Mouse (Mus musculus) CH12.LX (cell line): ENCODE measurements at regions not wholly inside any gene's neighbourhood (a gene's known extent, or its start where the extent isn't known, plus 50 kb on each side); places are given as distances from the start of the nearest gene placed in this dataset.

Experiments
- DNase-seq: peaks from one replicate; pipeline ENCODE4 v3.0.0-alpha.2; 2013; ENCODE audit errors: extremely low read depth
- H3K27ac ChIP-seq: 2 replicates; pipeline ENCODE4 v1.5.1; 2012; ENCODE audit warnings: low read depth, mild to moderate bottlenecking, control low read depth, moderate library complexity; ENCODE audit not compliant: insufficient read depth
- H3K27me3 ChIP-seq: replicated peaks from 2 replicates; pipeline ENCODE3; 2012; ENCODE audit warnings: inconsistent platforms
- H3K36me3 ChIP-seq, 2 experiments: replicated peaks in 1 of 2; 2 replicates each; pipeline versions ENCODE3 to v1.6.1; 2012; ENCODE audit warnings: inconsistent platforms in 1 of 2, low read length in 1 of 2, mild to moderate bottlenecking in 1 of 2, mixed read lengths in 1 of 2, moderate library complexity in 1 of 2; ENCODE audit not compliant: control insufficient read depth in 1 of 2, insufficient read depth in 1 of 2
- H3K4me1 ChIP-seq, 2 experiments: 2 replicates each; pipeline ENCODE4 v1.6.1; 2012; ENCODE audit warnings: inconsistent platforms in 1 of 2, moderate library complexity in 1 of 2; ENCODE audit not compliant: insufficient read depth in 2 of 2, control insufficient read depth in 1 of 2
- H3K4me2 ChIP-seq: 2 replicates; pipeline ENCODE4 v1.6.1; 2012; ENCODE audit warnings: low read depth, mild to moderate bottlenecking, control low read depth; ENCODE audit not compliant: poor library complexity, insufficient read depth, severe bottlenecking
- H3K4me3 ChIP-seq, 3 experiments: fragments of 150-350 bp in 1 of 3; sonication (generic) in 1 of 3; replicated peaks in 1 of 3; 2 replicates each; pipeline versions ENCODE3 to v1.5.1; 2011 to 2012; ENCODE audit warnings: low read depth in 2 of 3, low read length in 2 of 3, mild to moderate bottlenecking in 2 of 3, moderate library complexity in 2 of 3, control low read depth in 1 of 3, improper control_type of control experiment in 1 of 3, inconsistent platforms in 1 of 3, mixed read lengths in 1 of 3; ENCODE audit not compliant: poor library complexity in 1 of 3
- H3K79me2 ChIP-seq: replicated peaks from 2 replicates; pipeline ENCODE4 v1.6.1; 2012; ENCODE audit warnings: mild to moderate bottlenecking, moderate library complexity; ENCODE audit not compliant: control insufficient read depth, poor library complexity, insufficient read depth, severe bottlenecking; ENCODE audit errors: extremely low read depth
- H3K9ac ChIP-seq: 2 replicates; pipeline ENCODE4 v1.6.1; 2012; ENCODE audit warnings: low read depth, mild to moderate bottlenecking, control low read depth, moderate library complexity; ENCODE audit not compliant: insufficient read depth
- H3K9me3 ChIP-seq: replicated peaks from 2 replicates; pipeline ENCODE3; 2012; ENCODE audit warnings: low read length, inconsistent platforms, mixed read lengths
- BHLHE40 ChIP-seq: IDR thresholded peaks from 2 replicates; pipeline ENCODE4 v1.6.1; 2011; ENCODE audit warnings: mild to moderate bottlenecking, low read depth, low read length, improper control_type of control experiment
- CHD1 ChIP-seq: IDR thresholded peaks from 2 replicates; pipeline ENCODE4 v1.6.1; 2012; ENCODE audit warnings: low read depth, low read length, improper control_type of control experiment, inconsistent platforms
- CHD2 ChIP-seq: IDR thresholded peaks from 2 replicates; pipeline ENCODE4 v1.6.1; 2011; ENCODE audit warnings: low read length, improper control_type of control experiment
- CTCF ChIP-seq, 2 experiments: IDR thresholded peaks in 1 of 2; conservative IDR thresholded peaks in 1 of 2; 2 replicates each; pipeline ENCODE4 v1.5.1; 2011 to 2012; ENCODE audit warnings: low read depth in 2 of 2, low read length in 2 of 2, improper control_type of control experiment in 1 of 2, inconsistent platforms in 1 of 2, mild to moderate bottlenecking in 1 of 2, moderate library complexity in 1 of 2
- E2F4 ChIP-seq: IDR thresholded peaks from 2 replicates; pipeline ENCODE4 v1.6.1; 2011; ENCODE audit warnings: low read depth, low read length, improper control_type of control experiment; ENCODE audit not compliant: insufficient replicate concordance
- GABPA ChIP-seq: IDR thresholded peaks from 2 replicates; pipeline ENCODE4 v1.6.1; 2012; ENCODE audit warnings: low read depth, low read length, improper control_type of control experiment, inconsistent platforms; ENCODE audit not compliant: insufficient replicate concordance
- HCFC1 ChIP-seq: IDR thresholded peaks from 2 replicates; pipeline ENCODE4 v1.6.1; 2012; ENCODE audit warnings: low read depth, mild to moderate bottlenecking, inconsistent platforms, low read length, improper control_type of control experiment
- IRF4 ChIP-seq: IDR thresholded peaks from 2 replicates; pipeline ENCODE4 v1.6.1; 2014; ENCODE audit warnings: low read depth, mild to moderate bottlenecking, inconsistent platforms, low read length, improper control_type of control experiment
- JUN ChIP-seq: IDR thresholded peaks from 2 replicates; pipeline ENCODE4 v1.6.1; 2011; ENCODE audit warnings: low read depth, mild to moderate bottlenecking, low read length, improper control_type of control experiment, moderate library complexity; ENCODE audit not compliant: insufficient read depth
- JUND ChIP-seq: conservative IDR thresholded peaks from 2 replicates; pipeline ENCODE4 v1.6.1; 2011; ENCODE audit warnings: low read depth, low read length, improper control_type of control experiment
- MAFK ChIP-seq: IDR thresholded peaks from 2 replicates; pipeline ENCODE4 v1.6.1; 2011; ENCODE audit warnings: low read length, improper control_type of control experiment; ENCODE audit not compliant: insufficient replicate concordance
- MAZ ChIP-seq: IDR thresholded peaks from 2 replicates; pipeline ENCODE4 v1.6.1; 2012; ENCODE audit warnings: low read depth, mild to moderate bottlenecking, inconsistent platforms, low read length, improper control_type of control experiment, moderate library complexity
- MXI1 ChIP-seq: IDR thresholded peaks from 2 replicates; pipeline ENCODE4 v1.6.1; 2011; ENCODE audit warnings: mild to moderate bottlenecking, low read depth, low read length, improper control_type of control experiment
- MYC ChIP-seq: IDR thresholded peaks from 2 replicates; pipeline ENCODE4 v1.6.1; 2011; ENCODE audit warnings: low read depth, mild to moderate bottlenecking, improper control_type of control experiment, low read length
- NELFE ChIP-seq: IDR thresholded peaks from 2 replicates; pipeline ENCODE4 v1.6.1; 2011; ENCODE audit warnings: low read depth, low read length, improper control_type of control experiment
- PAX5 ChIP-seq: IDR thresholded peaks from 2 replicates; pipeline ENCODE4 v1.6.1; 2012; ENCODE audit warnings: low read length, inconsistent platforms, mixed read lengths
- POLR2A ChIP-seq: IDR thresholded peaks from 2 replicates; pipeline ENCODE4 v1.6.1; 2011; ENCODE audit warnings: low read depth, mild to moderate bottlenecking, improper control_type of control experiment, low read length
- RAD21 ChIP-seq: IDR thresholded peaks from 2 replicates; pipeline ENCODE4 v1.6.1; 2011; ENCODE audit warnings: low read depth, mild to moderate bottlenecking, low read length, improper control_type of control experiment, moderate library complexity
- SIN3A ChIP-seq: IDR thresholded peaks from 2 replicates; pipeline ENCODE4 v1.6.1; 2012; ENCODE audit warnings: low read length, improper control_type of control experiment, inconsistent platforms
- SMC3 ChIP-seq: IDR thresholded peaks from 2 replicates; pipeline ENCODE4 v1.6.1; 2011; ENCODE audit warnings: low read depth, low read length, improper control_type of control experiment
- TBP ChIP-seq: conservative IDR thresholded peaks from 2 replicates; pipeline ENCODE4 v1.6.1; 2011; ENCODE audit warnings: low read depth, low read length, improper control_type of control experiment
- TCF12 ChIP-seq: IDR thresholded peaks from 2 replicates; pipeline ENCODE4 v1.6.1; 2014; ENCODE audit warnings: low read depth, mild to moderate bottlenecking, inconsistent platforms, low read length, improper control_type of control experiment
- UBTF ChIP-seq: IDR thresholded peaks from 2 replicates; pipeline ENCODE4 v1.6.1; 2012; ENCODE audit warnings: low read depth, mild to moderate bottlenecking, inconsistent platforms, low read length, improper control_type of control experiment, moderate library complexity
- USF1 ChIP-seq: IDR thresholded peaks from 2 replicates; pipeline ENCODE4 v1.6.1; 2014; ENCODE audit warnings: low read depth, mild to moderate bottlenecking, inconsistent platforms, low read length, improper control_type of control experiment
- USF2 ChIP-seq: conservative IDR thresholded peaks from 2 replicates; pipeline ENCODE4 v1.6.1; 2011; ENCODE audit warnings: low read depth, low read length, improper control_type of control experiment
- ZC3H11A ChIP-seq: IDR thresholded peaks from 2 replicates; pipeline ENCODE4 v1.6.1; 2012; ENCODE audit warnings: low read depth, mild to moderate bottlenecking, inconsistent platforms, low read length, improper control_type of control experiment
- ZKSCAN1 ChIP-seq: IDR thresholded peaks from 2 replicates; pipeline ENCODE4 v1.6.1; 2012; ENCODE audit warnings: low read depth, inconsistent platforms, low read length, improper control_type of control experiment, borderline replicate concordance
- ZMIZ1 ChIP-seq: IDR thresholded peaks from 2 replicates; pipeline ENCODE4 v1.6.1; 2012; ENCODE audit warnings: low read depth, mild to moderate bottlenecking, inconsistent platforms, low read length, improper control_type of control experiment
- ZNF384 ChIP-seq: IDR thresholded peaks from 2 replicates; pipeline ENCODE4 v1.6.1; 2012; ENCODE audit warnings: low read depth, low read length, improper control_type of control experiment, inconsistent platforms
- dilution Hi-C: fragments of 300-500 bp; cut with MboI; formaldehyde crosslinking; loops from 2 replicates; pipeline ENCODE4 v1.14.3; 2020; ENCODE audit warnings: low sequenced_read_pairs; ENCODE audit not compliant: extremely low pct_unique_long_range_greater_than_20kb, extremely low pct_ligation_motif_present
- in situ Hi-C: fragments of 300-500 bp; cut with MboI; formaldehyde crosslinking; loops from 3 replicates; pipeline ENCODE4 v1.14.3; 2019; ENCODE audit warnings: low sequenced_read_pairs, low pct_ligation_motif_present, low pct_unique_long_range_greater_than_20kb, mixed read lengths

- no peak overlapping the region for H3K9ac ChIP-seq
- H3K27ac ChIP-seq: no peak overlapping the region
- no peaks in the 10 kb centered on the region for H3K79me2 ChIP-seq
- no peaks in the 10 kb centered on the region for H3K36me3 ChIP-seq
- H3K4me3 ChIP-seq: no peak overlapping the region
- dilution Hi-C loops: no loop called here
- no peak for DNase-seq
- in situ Hi-C loops: loop anchor here (5.0 to 25.0 kb wide), 2 partner anchors 273 to 458 kb away; partner anchors contain the start of genes Commd2 and Pfn2
- H3K27me3 ChIP-seq: no peaks in the 10 kb centered on the region
- H3K9me3 ChIP-seq: no peaks in the 10 kb centered on the region
- H3K4me1 ChIP-seq: peaks cover 8 to 10% of the 10 kb centered on the region in 2 experiments; a peak in 3 of 4 replicates
- TF ChIP-seq JUND: no peak
- TF ChIP-seq POLR2A: no peak
- no peak for TF ChIP-seq TCF12
- no peak for TF ChIP-seq ZKSCAN1
- no peak for TF ChIP-seq GABPA
- no peak for TF ChIP-seq ZNF384
- TF ChIP-seq HCFC1: no peak
- no peak for TF ChIP-seq MYC
- TF ChIP-seq IRF4: no peak
- no peak for TF ChIP-seq ZMIZ1
- H3K4me2 ChIP-seq: no peak overlapping the region
Observed at GRCm38 (mm10) chr3:58120051-58120450, 272.2 kb upstream of the Pfn2 start.

DNA sequence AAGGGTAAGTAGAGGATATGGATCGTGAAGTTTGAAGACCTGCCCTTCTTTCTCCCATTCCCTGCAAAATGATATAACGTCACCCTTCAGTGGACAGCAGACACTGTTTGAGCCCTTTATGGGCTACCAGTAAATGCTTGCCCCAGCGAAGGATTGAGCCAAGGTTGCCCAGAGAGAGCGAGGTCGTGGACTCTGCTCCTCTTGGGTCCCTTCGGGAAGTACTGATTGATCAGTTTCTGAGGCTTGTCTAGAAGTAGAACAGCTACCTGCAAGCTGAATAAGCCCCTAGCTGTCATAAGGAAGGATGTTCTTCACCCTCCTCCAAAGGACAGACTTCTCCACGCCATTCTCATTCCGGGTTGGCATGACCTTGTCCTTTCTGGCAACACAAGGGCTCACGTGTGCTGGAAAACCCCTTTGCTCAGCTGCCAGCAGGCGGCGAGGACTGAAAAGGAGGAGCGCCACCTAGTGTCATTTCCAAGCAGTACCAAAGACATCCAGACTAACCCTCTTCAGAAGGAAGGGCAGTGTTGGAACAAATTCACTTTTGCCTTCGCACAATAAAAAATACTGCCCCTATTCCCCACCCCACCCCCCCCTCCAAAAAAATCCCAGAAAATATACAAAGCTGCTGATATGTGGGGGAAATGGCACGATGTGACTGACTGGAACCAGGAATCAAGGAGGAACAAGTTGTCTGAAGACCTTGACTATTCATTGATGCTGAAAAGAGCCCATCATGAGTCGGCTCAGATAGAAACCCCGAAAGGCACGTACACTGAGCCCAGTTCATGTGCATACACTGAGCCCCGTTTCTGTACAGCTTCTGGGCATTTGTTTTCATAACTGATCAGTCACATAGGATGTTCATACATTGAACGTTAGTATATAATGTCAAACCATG, 274.8 kb upstream of the Pfn2 start:
- dilution Hi-C loops: no loop called here
- no peaks in the 10 kb centered on the region for H3K36me3 ChIP-seq
- TF ChIP-seq RAD21: peak; percentile 88
- no peak for TF ChIP-seq CHD2
- no peak for TF ChIP-seq UBTF
- TF ChIP-seq GABPA: no peak
- TF ChIP-seq SMC3: peak; percentile 89
- no peak for TF ChIP-seq ZKSCAN1
- TF ChIP-seq PAX5: no peak
- peak; percentile 25; the same call in 1 of the 2 replicates for TF ChIP-seq USF2
- TF ChIP-seq MAZ: no peak
- 0 out of 2 replicates have a peak, but pooled peaks have one; percentile 41 for TF ChIP-seq SIN3A
- TF ChIP-seq JUN: no peak
- TF ChIP-seq ZC3H11A: peak; percentile 50; the same call in 1 of the 2 replicates
- TF ChIP-seq CHD1: no peak
- no peak for TF ChIP-seq MAFK
- TF ChIP-seq CTCF (conservative IDR thresholded peaks at IDR 0.05 in 1 of 2, IDR thresholded peaks at IDR 0.05 in 1 of 2; ENCODE audit: low read depth in 2 of 2, low read length in 2 of 2): peak; percentile 47 to 99
- peak; percentile 74 for TF ChIP-seq MYC
- peak; percentile 31; the same call in 1 of the 2 replicates for TF ChIP-seq JUND
- TF ChIP-seq TBP: no peak
- no peak for TF ChIP-seq ZNF384
- no peak for TF ChIP-seq POLR2A
- TF ChIP-seq USF1: peak; percentile 55
- peak; percentile 99 for TF ChIP-seq BHLHE40
- TF ChIP-seq NELFE: 0 out of 2 replicates have a peak, but pooled peaks have one; percentile 43
- TF ChIP-seq IRF4: peak; percentile 47; the same call in 1 of the 2 replicates
- 0 out of 2 replicates have a peak, but pooled peaks have one; percentile 22 for TF ChIP-seq TCF12
- TF ChIP-seq MXI1: peak; percentile 75
- no peak for TF ChIP-seq E2F4

More for the DNA sequence above, 274.8 kb upstream of the Pfn2 start:
- peaks cover 8 to 10% of the 10 kb centered on the region in 2 experiments; a peak in 3 of 4 replicates for H3K4me1 ChIP-seq
- H3K4me2 ChIP-seq: peak overlapping the region; percentile 76
- H3K79me2 ChIP-seq: no peaks in the 10 kb centered on the region
- peak overlapping the region in 2 of 3 experiments; percentile 19 to 26 for H3K4me3 ChIP-seq
- in situ Hi-C loops: loop anchor here (5.0 to 25.0 kb wide), 2 partner anchors 275 to 460 kb away; partner anchors contain the start of genes Commd2 and Pfn2
- no peak overlapping the region for H3K27ac ChIP-seq
- H3K9me3 ChIP-seq: no peaks in the 10 kb centered on the region
- peak; percentile 87 for DNase-seq
- H3K9ac ChIP-seq: no peak overlapping the region; the same call in 1 of the 2 replicates
- H3K27me3 ChIP-seq: no peaks in the 10 kb centered on the region
